Mouse (Mus musculus): ENCODE results near the gene Hap1. TPM values are rescaled to one million over a fixed set of nuclear protein-coding genes. Genes with fewer than 3 reads are reported as not detected.

Hap1 gene
- total RNA-seq (2023), result 0.46 TPM

GRCm38 (mm10) chr11:100355972-100356818 lies at the start of gene Hap1:
Gene Hap1, minus strand, starts transcription at chr11:100356128.

DNA sequence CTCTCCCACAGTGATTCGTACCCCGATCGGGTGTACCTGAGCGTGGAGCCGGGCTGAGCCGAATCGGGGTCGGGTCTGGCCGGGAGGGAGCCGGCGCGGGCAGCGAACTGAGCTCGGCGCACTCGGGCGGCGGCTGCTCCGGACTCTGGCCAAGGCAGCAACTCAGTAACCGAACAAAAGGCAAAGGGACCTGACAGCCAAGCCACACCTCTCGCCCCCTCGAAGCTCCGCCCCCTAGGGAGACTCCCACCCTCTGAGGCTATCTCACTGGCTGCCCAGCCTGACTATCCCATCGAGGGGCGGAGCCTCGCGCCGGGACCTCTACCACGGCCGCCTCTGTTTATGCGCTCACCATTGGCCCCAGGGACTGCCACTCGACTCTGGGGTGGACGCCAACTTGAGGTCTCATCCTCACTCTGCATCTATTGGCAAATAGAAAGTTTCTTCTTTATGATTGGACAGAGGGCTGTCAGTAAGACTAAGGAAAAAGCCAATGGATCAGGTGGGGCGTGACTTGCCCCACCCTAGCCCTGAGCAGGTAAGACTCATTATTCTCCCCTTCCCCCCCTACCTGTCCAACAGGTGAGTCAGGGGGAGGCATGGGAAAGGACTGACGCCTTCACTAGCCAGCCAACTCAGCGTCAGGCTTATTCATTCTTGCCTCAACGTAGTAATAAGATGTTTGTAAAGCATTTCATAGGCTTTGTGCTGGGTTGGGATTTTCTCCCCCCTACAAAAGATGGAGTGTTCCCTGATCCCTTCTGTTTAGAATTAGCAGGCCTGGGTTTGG lies 41.9 kb upstream of the Hap1 start, which contains the start of gene Jup:
TSS of gene Jup (minus strand) at position 164 of the 790 bp plus-strand sequence.

GRCm38 (mm10) chr11:100333944-100334457 lies 21.9 kb downstream of the Hap1 start, which contains the start of gene Gast:
Gene Gast, plus strand, starts transcription at chr11:100334407.

GRCm38 (mm10) chr11:100319492-100320171 lies 36.3 kb downstream of the Hap1 start, which contains the start of gene Eif1:
Gene Eif1, plus strand, starts transcription at chr11:100319885.

Other genes starting within 250 kb of the Hap1 start
- gene Krt13, start 234.6 kb downstream of the Hap1 start, total RNA-seq (2023), result not detected
- gene Krt15, start 220.2 kb downstream of the Hap1 start, total RNA-seq (2023), result not detected
- gene Krt19, start 207.5 kb downstream of the Hap1 start, total RNA-seq (2023), result not detected
- not detected for gene Krt9, start 162.9 kb downstream of the Hap1 start, total RNA-seq (2023)
- not detected for gene Krt14, start 148.6 kb downstream of the Hap1 start, total RNA-seq (2023)
- not detected for gene Krt16, start 107.2 kb downstream of the Hap1 start, total RNA-seq (2023)
- not detected for gene Krt17, start 95.1 kb downstream of the Hap1 start, total RNA-seq (2023)
- gene Krt42, start 86.3 kb downstream of the Hap1 start, total RNA-seq (2023), result not detected
- 2,357 TPM for gene Eif1, start 36.2 kb downstream of the Hap1 start, total RNA-seq (2023)
- gene Gast, start 21.7 kb downstream of the Hap1 start, total RNA-seq (2023), result not detected
- gene Jup, start 41.6 kb upstream of the Hap1 start, total RNA-seq (2023), result 11.4 TPM
- gene P3h4, start 58.7 kb upstream of the Hap1 start, total RNA-seq (2023), result 0.31 TPM
- gene Fkbp10, start 59.6 kb upstream of the Hap1 start, total RNA-seq (2023), result not detected
- gene Nt5c3b, start 85.7 kb upstream of the Hap1 start, total RNA-seq (2023), result 99.9 TPM
- 2.2 TPM for gene Klhl10, start 85.8 kb upstream of the Hap1 start, total RNA-seq (2023)
- 19.3 TPM for gene Klhl11, start 116.6 kb upstream of the Hap1 start, total RNA-seq (2023)
- gene Acly, start 171.9 kb upstream of the Hap1 start, total RNA-seq (2023), result 136 TPM
- not detected for gene Ttc25, start 189.5 kb upstream of the Hap1 start, total RNA-seq (2023)
- gene Cnp, start 218.8 kb upstream of the Hap1 start, total RNA-seq (2023), result 133 TPM